Mouse (Mus musculus) cerebellum, postnatal 36 days (tissue): ENCODE measurements around the gene Chac1.

Experiments used
- DNase-seq, 2 experiments: peaks; one replicate each; pipeline ENCODE4 v3.0.0; 2021 to 2022; ENCODE audit warnings: mixed read lengths in 2 of 2

Gene Chac1

DNA sequence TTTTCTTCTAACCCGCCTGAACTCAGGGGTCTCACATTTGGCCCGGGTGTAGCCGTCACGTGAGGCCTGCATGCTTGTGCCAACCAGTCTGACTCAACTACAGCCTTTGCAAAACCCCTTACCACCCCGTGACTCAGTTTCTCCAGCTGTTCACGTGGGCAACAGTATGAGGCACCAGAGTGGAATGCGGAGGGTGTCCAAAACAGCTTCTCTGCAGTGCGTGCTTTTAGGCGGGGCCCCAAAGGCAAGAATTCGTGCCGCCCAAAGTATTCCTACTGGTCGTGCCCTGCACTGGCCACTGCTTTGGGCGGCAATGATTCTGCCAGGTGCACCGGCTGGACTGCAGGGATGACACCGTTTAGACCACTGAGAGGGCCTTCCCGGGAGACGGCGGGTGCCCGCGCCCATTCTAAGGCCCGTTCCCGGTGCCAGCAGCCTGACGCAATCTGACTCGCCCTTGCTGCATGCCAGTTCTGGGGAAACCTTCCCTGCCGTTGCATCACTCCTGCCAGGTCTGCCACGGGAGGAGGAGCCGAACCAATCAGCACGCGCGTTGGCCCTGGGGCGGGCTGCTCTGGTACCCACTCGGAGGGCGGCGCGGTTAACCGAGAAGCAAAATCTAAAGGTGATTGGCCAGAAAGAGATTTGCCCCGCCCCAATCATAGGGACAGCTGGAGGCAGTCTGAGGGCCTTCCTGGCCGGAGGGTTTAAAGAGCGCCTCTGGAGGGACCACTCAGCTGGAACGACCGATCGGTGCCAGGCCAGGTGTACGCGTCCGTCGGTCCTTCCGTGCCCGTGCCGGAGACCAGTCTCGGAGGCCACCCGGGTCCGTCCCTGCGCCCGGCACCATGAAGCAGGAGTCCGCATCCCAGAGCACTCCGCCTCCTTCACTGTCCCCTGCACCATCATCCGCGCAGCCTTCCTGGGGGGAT, at the start of gene Chac1:
Gene Chac1 (plus strand): TSS at position 675 of the 932 bp plus-strand sequence.
- peak; percentile 92 to 93 for DNase-seq

DNA sequence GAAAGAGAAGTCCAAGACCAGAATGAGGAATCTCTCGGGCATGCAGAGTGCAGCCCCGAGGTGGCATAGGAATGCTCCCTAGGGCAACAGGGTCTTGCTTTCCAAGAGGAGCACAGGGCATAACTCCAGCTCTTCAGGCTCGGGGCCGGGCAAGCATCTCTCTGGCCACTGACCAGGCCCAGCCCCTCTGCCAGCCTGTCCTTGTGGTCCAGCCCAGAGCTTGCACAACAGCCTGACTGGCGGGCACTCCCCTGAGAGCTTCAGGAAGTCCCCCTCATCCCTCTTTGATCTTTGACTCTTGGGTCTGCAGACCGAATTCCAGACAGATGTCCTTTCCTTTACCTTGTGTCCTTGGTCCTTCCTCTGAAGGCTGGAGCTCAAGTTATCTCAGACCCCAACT, 48.2 kb upstream of the Chac1 start:
- no peak for DNase-seq

- DNase-seq: no peak
Measured at GRCm38 (mm10) chr2:119304391-119304790, 46.6 kb upstream of the Chac1 start.

DNA sequence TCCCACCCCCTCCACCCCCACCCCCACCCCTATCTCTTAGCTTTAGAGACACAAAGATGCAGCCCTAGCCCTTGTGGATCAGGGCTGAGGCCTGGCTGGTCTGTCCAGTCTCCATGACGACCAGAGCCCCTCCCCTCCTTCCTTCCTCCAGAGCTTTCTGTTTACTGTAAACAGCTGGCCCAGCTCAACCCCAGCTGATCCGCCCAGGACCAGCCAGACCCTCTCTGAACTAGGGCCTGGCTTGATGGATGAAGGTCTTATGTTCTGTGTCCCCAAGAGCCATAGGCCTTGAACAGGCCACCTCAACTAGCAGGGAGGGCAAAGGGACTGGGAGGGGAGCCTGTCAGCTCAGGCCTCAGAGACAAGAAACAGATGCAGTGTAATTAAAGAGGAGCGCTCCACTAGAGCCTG, 46.2 kb upstream of the Chac1 start:
- no peak for DNase-seq

- DNase-seq: no peak
Measured at GRCm38 (mm10) chr2:119311544-119311943, 39.5 kb upstream of the Chac1 start.

DNA sequence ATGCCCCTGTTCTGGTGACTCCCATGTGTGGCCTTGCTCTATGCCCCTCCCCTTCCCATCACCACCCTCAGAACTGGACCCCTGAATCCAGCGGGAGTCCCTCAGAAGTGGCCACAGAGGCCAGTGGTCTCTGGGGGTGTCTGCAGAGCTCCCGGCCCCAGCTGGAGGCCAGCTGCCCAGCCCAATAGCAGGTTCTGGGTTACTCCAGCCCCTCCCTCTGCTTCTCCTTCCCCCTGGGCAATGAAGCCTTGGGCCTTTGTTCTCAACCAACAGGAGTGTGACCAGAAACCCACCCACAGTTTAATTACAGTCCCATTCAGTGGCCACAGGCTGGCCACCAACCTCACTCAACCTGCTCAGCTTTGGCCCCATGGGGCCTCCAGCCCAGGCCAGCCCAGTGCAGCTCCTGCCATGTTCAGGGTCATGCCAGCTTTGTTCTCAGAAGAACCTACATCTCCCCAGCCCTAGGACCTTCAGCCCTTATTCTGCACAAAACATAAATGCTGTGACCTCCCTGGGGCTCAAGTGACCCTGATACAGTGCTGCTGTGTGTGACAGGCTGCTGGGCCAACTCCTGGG, 38.6 kb upstream of the Chac1 start:
- no peak for DNase-seq

- no peak for DNase-seq
Measured at GRCm38 (mm10) chr2:119313780-119314479, 37.1 kb upstream of the Chac1 start.

GRCm38 (mm10) chr2:119314742-119315310, 36.2 kb upstream of the Chac1 start:
- no peak for DNase-seq

GRCm38 (mm10) chr2:119318043-119318710, 32.9 kb upstream of the Chac1 start:
- no peak for DNase-seq

DNA sequence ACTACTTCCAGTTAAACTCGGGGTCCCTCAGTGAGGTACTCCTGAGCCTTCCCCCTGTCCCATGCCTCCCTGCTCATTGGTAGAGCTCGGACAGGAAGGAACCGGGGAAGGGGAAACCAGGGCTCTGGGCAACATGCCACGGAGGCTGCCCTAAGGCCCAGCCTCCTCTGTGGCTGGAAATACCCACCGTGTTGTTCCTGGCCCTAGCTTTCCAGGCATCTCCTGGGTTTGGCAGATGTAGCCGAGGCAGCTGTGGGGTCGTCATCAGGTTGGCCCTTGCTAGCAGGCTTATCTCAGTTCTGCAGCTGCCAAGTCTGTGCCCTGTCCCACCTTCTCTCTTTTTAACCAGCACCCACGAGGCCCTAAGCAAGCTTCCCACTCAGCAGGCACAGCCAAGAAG, 30.5 kb upstream of the Chac1 start:
- no peak for DNase-seq

GRCm38 (mm10) chr2:119321771-119322586, 29.1 kb upstream of the Chac1 start:
- DNase-seq: no peak

DNA sequence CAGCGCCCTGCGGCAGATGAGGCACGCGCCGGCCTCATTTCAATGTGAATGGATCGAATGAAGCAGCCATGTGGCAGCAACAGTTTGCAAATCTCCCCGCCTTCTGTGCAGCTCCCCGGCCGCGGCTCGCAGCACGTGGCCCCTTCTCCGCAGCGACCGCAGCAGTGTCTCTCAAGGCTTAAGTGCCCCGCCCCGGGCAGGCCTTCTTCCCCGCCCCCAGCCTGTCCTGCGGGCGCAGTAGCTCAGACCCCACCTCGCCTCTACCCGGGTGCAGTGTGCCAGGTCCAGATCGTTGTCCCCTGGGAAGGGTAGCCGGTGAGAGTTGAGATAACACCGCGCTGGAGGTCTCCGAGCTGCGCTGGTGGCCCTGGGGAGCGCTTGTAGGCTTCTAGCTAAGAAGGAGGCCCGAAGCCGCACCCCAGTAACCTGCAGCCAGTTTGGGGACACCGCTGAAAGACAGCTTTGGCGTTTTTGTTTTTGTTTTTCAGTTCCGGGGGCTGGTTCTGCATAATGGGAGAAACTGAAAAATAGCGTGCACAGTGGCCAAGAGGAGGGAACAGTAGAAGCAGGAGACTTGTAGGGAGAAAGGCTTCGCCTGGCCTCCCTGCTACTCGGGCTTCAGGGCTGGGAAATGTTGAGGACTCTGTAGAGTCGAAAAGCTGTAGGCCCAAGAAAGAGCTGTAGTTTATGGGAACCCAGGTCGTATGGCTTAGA, 28.3 kb upstream of the Chac1 start:
- peak in 1 of 2 experiments; percentile 29 for DNase-seq

GRCm38 (mm10) chr2:119323866-119324575, 27.0 kb upstream of the Chac1 start:
- DNase-seq: no peak

GRCm38 (mm10) chr2:119324576-119325318, 26.3 kb upstream of the Chac1 start:
- DNase-seq: no peak

DNA sequence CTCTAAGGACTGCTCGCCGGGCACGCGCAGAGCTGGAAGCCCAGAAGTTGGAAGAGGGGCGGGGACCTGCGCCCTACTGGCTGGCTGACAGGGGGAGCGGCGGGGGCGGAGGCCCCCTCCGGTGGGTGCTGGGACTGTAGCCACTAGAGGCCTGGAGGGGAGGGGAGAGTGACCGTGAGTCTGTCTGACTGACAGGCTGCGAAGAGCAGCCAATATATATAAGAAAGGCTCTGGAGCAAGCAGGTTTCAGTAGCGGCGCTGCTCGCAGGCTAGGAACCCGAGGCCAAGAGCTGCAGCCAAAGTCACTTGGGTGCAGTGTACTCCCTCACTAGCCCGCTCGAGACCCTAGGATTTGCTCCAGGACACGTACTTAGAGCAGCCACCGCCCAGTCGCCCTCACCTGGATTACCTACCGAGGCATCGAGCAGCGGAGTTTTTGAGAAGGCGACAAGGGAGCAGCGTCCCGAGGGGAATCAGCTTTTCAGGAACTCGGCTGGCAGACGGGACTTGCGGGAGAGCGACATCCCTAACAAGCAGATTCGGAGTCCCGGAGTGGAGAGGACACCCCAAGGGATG, 25.4 kb upstream of the Chac1 start, which contains the start of gene Dll4:
Gene Dll4 (plus strand): TSS at position 217 of the 576 bp plus-strand sequence.
- DNase-seq: no peak

DNA sequence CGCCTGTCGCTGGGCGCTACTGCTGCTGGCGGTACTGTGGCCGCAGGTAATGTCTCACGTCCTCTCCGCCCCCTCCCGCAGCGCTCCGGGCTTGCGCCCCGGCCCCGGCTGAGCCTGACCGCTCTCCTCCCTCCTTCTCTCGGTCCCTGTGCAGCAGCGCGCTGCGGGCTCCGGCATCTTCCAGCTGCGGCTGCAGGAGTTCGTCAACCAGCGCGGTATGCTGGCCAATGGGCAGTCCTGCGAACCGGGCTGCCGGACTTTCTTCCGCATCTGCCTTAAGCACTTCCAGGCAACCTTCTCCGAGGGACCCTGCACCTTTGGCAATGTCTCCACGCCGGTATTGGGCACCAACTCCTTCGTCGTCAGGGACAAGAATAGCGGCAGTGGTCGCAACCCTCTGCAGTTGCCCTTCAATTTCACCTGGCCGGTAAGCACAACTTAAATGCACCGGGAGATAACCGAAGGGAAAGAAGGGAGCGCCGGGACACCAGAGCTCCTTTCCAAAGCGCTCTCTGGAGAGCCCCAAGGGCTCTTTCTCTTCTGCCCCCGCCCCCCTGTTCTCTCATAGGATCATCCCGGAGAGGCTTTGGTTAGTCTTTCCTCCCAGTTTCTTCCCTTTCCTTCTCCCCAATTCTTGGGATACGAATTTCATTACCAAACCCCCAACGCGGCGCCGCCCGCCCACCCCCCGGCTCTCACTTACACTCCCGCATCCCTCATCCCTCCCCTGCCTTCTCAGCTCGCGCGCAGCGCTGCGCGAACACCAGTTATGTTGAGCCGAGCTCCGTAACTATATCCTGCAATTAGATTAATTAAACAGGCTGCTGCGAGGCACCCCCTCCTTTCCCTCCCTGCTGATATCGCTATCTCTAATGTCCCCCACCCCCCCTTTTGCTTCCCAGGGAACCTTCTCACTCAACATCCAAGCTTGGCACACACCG, 24.6 kb upstream of the Chac1 start:
- DNase-seq: no peak

DNA sequence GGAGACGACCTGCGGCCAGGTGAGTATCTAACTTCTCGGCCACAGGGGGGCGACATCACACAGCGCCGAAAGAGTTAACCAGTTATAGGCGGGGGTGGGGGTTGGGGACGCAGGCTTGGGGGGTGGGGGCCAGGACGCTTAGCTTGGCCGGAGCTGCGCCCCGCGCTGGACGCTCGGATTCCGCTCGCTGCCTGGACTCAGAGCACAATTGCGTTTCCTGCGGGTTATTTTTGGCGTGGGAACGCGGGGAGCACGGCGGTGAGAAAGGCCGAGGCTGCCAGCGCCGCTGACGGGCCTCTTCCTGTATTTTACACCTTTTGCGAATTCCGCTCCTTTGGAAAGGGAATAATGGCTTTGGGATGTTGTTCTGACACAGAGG, 23.9 kb upstream of the Chac1 start:
- DNase-seq: peak; percentile 72 to 75

DNA sequence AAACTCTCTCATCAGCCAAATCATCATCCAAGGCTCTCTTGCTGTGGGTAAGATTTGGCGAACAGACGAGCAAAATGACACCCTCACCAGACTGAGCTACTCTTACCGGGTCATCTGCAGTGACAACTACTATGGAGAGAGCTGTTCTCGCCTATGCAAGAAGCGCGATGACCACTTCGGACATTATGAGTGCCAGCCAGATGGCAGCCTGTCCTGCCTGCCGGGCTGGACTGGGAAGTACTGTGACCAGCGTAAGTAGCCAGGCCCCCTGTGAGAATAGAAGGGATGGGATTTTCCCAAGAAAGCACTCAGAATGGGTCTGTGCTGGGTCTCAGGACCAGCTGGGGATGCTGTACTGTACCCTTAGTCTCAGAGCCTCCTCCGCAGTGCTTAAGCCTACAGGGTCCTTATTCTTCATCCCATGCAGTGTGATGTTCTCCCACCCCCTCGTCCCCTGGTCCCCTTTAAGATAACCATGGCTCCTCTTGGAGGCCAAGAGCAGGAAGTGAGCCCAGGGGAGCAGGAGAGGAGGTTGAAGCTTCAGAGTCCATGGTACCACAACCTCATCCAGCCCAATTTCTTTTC, 23.0 kb upstream of the Chac1 start:
- DNase-seq: peak in 1 of 2 experiments; percentile 43
